Mouse (Mus musculus) WW6 (cell line): ENCODE measurements around the gene Spib.

Source experiments
- DNase-seq: peaks from one replicate; pipeline ENCODE4 v3.0.0-alpha.2; 2013; ENCODE audit warnings: low read depth, low spot score

The Spib gene

GRCm38 (mm10) chr7:44487936-44488335 lies 43.9 kb downstream of the Spib start:
- DNase-seq: no peak

GRCm38 (mm10) chr7:44486927-44487575 lies 44.8 kb downstream of the Spib start:
- DNase-seq: no peak

- DNase-seq: no peak
Measured at GRCm38 (mm10) chr7:44485572-44486195, 46.2 kb downstream of the Spib start.

- DNase-seq: peak; percentile 65
Measured at GRCm38 (mm10) chr7:44484841-44485571, 46.9 kb downstream of the Spib start.

- DNase-seq: no peak
Measured at GRCm38 (mm10) chr7:44484109-44484508, 47.8 kb downstream of the Spib start.

- no peak for DNase-seq
Measured at GRCm38 (mm10) chr7:44482836-44483435, 48.9 kb downstream of the Spib start.
